Mouse (Mus musculus) liver, postnatal 0 days (tissue): ENCODE data around the gene Slc15a1.

Experiments
- CTCF ChIP-seq: sonication (generic); IDR thresholded peaks from 2 replicates; pipeline ENCODE4 v1.5.1; 2016; ENCODE audit warnings: antibody characterized with exemption, low read depth
- EP300 ChIP-seq: IDR thresholded peaks from 2 replicates; pipeline ENCODE4 v1.6.1; 2016; ENCODE audit warnings: antibody characterized with exemption, low read depth, mild to moderate bottlenecking

DNA sequence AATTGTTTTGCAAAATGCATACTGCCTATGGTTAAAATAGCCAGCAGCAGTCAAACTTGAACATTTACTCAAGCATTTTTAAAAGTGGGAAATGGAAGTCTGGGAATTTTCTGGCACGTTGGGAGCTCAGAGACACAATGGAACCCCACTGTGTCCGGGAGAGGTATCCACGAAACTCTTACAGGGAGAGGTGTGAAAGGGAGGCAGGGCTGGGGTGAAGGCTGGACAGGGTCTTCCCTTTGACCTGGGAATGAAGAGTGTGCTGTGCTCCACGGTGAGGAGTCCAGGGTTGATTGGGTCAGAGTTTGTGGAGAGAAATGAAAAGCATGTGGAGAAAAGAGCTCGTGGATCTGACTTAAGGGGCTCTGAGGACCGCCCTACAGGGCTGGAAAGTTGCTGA, 47.5 kb downstream of the Slc15a1 start:
- TF ChIP-seq CTCF (no peak), EP300 (no peak)
